Mouse (Mus musculus) embryonic fibroblast, embryonic 13.5 days (primary cell): ENCODE results near the gene Rasgrp2. TPM values are rescaled to one million over a fixed set of nuclear protein-coding genes. Genes with fewer than 3 reads are reported as not detected.

Experiments
- H3K27ac ChIP-seq: 2 replicates; pipeline ENCODE4 v1.5.1; 2012; ENCODE audit warnings: low read length, control low read depth, inconsistent platforms; ENCODE audit not compliant: insufficient read depth
- H3K4me1 ChIP-seq: 2 replicates; pipeline ENCODE4 v1.6.1; 2011; ENCODE audit warnings: low read length; ENCODE audit not compliant: control insufficient read depth, insufficient read depth
- H3K4me3 ChIP-seq: 2 replicates; pipeline ENCODE4 v1.5.1; 2011; ENCODE audit warnings: mild to moderate bottlenecking, control low read depth, low read length; ENCODE audit not compliant: insufficient read depth
- CTCF ChIP-seq: IDR thresholded peaks from 2 replicates; pipeline ENCODE4 v1.5.1; 2011; ENCODE audit warnings: mild to moderate bottlenecking, control low read depth, low read length, moderate library complexity, borderline replicate concordance; ENCODE audit not compliant: insufficient read depth
- POLR2A ChIP-seq: IDR thresholded peaks from 2 replicates; pipeline ENCODE4 v1.6.1; 2011; ENCODE audit warnings: low read depth, mild to moderate bottlenecking, control low read depth, low read length, moderate library complexity
- polyA plus RNA-seq: library from polyadenylated mRNA; stranded (reverse); fragments of >200 nt; gene quantifications from 2 replicates; pipeline ENCODE4 v1.2.4, GENCODE M21; 2011; ENCODE audit warnings: low read depth; ENCODE audit not compliant: missing spikeins, insufficient read length

Rasgrp2 gene
- polyA plus RNA-seq, 1 experiment = 1.8 TPM

GRCm38 (mm10) chr19:6424137-6424881, 25.2 kb downstream of the Rasgrp2 start:
- TF ChIP-seq CTCF (no peak), POLR2A (no peak)
- no peaks in the 10 kb centered on the region for H3K4me1 ChIP-seq
- no peak overlapping the region for H3K27ac ChIP-seq
- no peak overlapping the region for H3K4me3 ChIP-seq

GRCm38 (mm10) chr19:6425595-6425994, 26.5 kb downstream of the Rasgrp2 start:
- Histone ChIP-seq H3K4me1 (no peaks in the 10 kb centered on the region), H3K4me3 (no peak overlapping the region), H3K27ac (no peak overlapping the region)
- TF ChIP-seq POLR2A (no peak), CTCF (no peak)

DNA sequence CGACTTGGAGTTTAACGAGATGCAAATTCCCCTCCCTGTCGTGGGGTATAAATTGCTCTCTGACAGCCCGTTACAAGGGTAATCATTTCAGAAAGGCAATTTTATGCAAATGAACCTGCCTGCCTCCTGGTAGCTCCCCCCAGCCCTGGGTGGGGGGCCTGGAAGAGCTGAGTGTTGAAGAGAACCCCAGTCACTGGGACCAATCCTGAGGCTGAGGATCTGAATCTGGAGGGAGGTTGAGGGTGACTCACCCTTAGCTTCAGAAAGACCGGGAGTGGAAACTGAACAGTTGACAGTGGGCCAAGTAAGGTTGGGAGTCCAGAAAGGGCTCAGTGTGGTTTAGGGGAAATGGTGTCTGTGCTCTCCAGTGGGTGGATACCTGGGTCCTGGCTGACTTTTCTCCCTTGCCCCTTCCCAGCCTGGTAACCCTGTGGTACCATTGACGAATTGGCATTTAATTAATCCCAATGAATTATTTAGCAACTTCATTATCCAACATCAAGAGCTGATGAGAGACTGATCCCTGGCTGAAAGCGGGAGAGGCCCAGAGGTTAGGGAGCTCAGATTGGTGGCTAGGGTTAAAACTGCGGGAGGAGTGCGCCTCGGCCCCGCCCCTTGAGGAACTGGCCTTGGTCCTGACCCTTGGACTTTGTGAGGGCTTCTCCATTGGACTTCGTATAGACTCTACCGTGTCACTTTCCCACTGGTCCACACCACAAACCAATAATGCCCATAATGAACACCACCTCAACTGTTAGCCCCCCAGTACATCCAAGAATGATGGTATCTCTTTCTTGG, 27.8 kb downstream of the Rasgrp2 start:
- Histone ChIP-seq H3K4me3 (no peak overlapping the region), H3K27ac (no peak overlapping the region), H3K4me1 (no peaks in the 10 kb centered on the region)
- TF ChIP-seq CTCF = no peak
- no peak for TF ChIP-seq POLR2A

- no peaks in the 10 kb centered on the region for H3K4me1 ChIP-seq
- no peak overlapping the region for H3K27ac ChIP-seq
- TF ChIP-seq POLR2A (no peak), CTCF (no peak)
- H3K4me3 ChIP-seq = no peak overlapping the region
Measured at GRCm38 (mm10) chr19:6427653-6428434, 28.7 kb downstream of the Rasgrp2 start.

GRCm38 (mm10) chr19:6428501-6429200, 29.5 kb downstream of the Rasgrp2 start:
- Histone ChIP-seq H3K4me1 (no peaks in the 10 kb centered on the region), H3K27ac (no peak overlapping the region), H3K4me3 (no peak overlapping the region)
- no peak for TF ChIP-seq POLR2A

- Histone ChIP-seq H3K4me1 (no peaks in the 10 kb centered on the region), H3K27ac (no peak overlapping the region), H3K4me3 (no peak overlapping the region)
- TF ChIP-seq CTCF (no peak), POLR2A (no peak)
Measured at GRCm38 (mm10) chr19:6443016-6443415, 43.9 kb downstream of the Rasgrp2 start.

DNA sequence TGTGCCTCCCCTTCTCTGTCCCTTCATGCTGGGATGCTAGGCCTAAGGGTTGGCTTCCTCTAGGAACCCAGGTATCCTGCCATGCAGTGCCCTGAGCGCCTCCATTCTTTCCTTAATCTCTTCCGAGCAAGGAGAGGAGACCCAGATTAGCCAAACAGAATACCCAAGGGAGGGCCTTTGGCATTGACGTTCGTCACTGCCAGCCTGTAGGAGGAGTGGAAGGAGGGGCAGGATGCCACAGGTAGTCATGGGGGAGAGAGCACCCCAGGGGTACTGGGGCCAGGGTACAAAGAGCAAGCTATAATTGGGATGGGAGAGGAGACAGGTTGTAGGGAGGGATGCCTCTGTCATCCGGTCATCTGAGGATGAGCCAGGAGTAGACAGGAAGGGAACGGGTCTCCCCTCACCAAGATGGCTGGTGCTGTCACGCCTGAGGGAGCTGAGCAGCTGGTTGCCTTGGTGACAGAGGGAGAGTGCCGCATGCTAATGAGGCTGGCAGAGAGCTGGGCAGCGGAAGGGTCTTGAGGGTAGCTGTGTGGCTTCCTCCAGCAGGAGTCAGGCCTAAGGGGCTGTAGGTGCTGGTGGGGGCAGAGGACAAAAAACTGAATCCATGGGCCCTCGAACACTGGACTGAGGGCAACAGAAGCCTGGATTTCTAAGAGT, 46.8 kb downstream of the Rasgrp2 start:
- no peaks in the 10 kb centered on the region for H3K4me1 ChIP-seq
- H3K27ac ChIP-seq = no peak overlapping the region
- H3K4me3 ChIP-seq = no peak overlapping the region
- no peak for TF ChIP-seq CTCF
- TF ChIP-seq POLR2A = no peak

GRCm38 (mm10) chr19:6446736-6447437, 47.7 kb downstream of the Rasgrp2 start:
- Histone ChIP-seq H3K27ac (no peak overlapping the region), H3K4me3 (no peak overlapping the region), H3K4me1 (no peaks in the 10 kb centered on the region)
- TF ChIP-seq CTCF = no peak
- no peak for TF ChIP-seq POLR2A
